Mouse (Mus musculus): ENCODE data around the gene Pigg. TPM values are rescaled to one million over a fixed set of nuclear protein-coding genes. Genes with fewer than 3 reads are reported as not detected.

Gene Pigg
- polyA plus RNA-seq, 2 experiments, result 1.1 to 2.6 TPM

DNA sequence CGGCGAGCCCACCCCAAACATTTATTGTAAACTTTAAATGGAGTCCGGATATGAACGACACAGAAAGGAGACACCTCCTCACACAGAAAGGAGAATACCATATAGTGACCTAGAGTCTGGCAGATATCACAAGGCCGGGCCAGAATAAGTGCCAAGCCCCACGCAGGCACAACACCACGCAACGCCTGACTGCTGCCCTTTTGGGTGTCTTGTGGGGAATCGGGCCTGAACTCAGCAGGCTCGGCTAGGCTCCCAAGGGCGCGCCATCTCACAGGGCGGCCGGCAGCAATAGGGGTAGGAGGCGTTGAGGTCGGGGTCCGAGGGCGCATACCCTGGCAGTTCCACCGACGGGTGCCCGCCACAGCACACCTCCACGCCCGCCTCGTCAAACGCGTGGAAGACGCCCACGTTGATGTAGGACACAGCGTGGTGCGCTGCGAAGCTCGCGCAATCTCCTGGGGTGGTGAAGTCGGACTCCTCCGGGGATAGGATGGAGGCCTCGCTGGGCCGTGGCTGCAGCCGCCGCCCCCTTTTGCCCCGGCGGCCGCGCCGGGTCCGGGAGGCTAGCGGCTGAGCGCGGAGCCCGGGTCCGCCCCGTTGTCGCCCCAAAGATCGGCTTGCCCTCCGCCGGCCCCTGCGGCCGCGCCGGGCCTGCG is 54.0 kb downstream of the Pigg start:
- WGBS (ENCODE audit: insufficient replicate concordance), result 5% methylated on average over 57 of the region's 60 CpGs
- H3K27me3 ChIP-seq (ENCODE audit: control insufficient read depth, insufficient read depth, low read length), result peaks cover 76% of the 10 kb centered on the region
- H3K27ac ChIP-seq, result no peak overlapping the region
- H3K4me1 ChIP-seq (replicated peaks; ENCODE audit: control insufficient read depth in 2 of 2, insufficient read depth in 2 of 2, low read length in 1 of 2), result no peaks in the 10 kb centered on the region
- H3K9me3 ChIP-seq (ENCODE audit: control insufficient read depth, low read length), result no peaks in the 10 kb centered on the region
- no peak for TF ChIP-seq EP300 (IDR thresholded peaks at IDR 0.05; ENCODE audit: low read depth)
- TF ChIP-seq CTCF (IDR thresholded peaks at IDR 0.05; ENCODE audit: low read depth), result no peak
- H3K36me3 ChIP-seq (replicated peaks; ENCODE audit: control insufficient read depth, insufficient read depth, low read depth), result no peaks in the 10 kb centered on the region
- DNase-seq (ENCODE audit: low read depth in 3 of 3, low spot score in 3 of 3) (no peak), ATAC-seq (ENCODE audit: insufficient read depth) (no peak)
- no peak overlapping the region for H3K9ac ChIP-seq (replicated peaks)
- peak overlapping the region; percentile 58 for H3K4me2 ChIP-seq (ENCODE audit: low read depth)
- H3K4me3 ChIP-seq (ENCODE audit: insufficient read depth in 1 of 2, low read depth in 2 of 2, low read length in 2 of 2), result peak overlapping the region; percentile 3 to 50; a peak in 3 of 4 replicates

DNA sequence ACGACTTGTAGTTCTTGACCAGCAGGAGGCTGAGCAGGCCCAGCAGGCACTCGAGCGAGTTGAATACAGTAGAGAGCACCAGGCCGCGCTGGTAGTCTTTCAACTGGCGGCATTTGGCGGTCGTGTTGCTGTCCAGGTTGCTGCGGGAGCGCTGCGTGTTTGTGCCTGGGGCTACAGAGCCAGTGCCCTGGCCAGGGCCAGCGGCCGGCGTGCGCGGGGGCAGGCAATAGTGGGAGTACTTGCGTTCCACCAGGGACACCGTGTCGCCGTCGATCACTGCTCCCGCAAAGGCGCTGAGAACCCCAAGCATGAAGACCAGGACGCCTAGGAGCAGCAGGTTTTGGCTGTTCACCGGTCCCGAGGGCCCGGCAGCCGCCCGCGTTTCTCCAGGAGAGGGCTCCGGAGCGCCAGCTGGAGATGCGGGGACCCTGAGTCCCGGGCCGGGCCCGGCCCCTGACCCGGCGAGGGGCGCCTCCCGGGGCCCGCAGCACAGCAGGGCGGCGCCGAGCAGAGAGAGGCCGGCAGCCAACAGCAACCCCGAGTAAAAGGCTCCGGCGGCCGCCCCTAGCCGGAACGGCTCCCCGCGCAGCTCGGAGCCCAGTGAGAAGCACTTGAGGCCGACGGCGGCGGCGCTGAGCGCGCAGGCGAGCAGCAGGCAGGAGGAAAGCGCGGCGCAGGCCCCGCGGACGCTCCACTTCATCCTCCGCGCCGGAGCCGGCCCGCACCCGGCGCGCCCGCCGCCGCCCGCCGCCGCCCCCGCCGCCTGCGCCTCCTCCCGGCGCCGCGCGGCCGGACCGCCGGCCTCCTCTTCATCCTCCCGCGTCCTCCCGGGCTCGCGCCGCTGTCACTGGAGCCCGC is 54.8 kb downstream of the Pigg start:
- ATAC-seq (ENCODE audit: insufficient read depth) (peak; percentile 21; the same call in 1 of the 2 replicates), DNase-seq (ENCODE audit: low read depth in 3 of 3, low spot score in 3 of 3) (no peak)
- Histone ChIP-seq H3K27me3 (ENCODE audit: control insufficient read depth, insufficient read depth, low read length) (peaks cover 84% of the 10 kb centered on the region), H3K4me1 (replicated peaks; ENCODE audit: control insufficient read depth in 2 of 2, insufficient read depth in 2 of 2, low read length in 1 of 2) (no peaks in the 10 kb centered on the region), H3K9ac (replicated peaks) (no peak overlapping the region), H3K4me3 (ENCODE audit: insufficient read depth in 1 of 2, low read depth in 2 of 2, low read length in 2 of 2) (peak overlapping the region; percentile 3 to 50), H3K9me3 (ENCODE audit: control insufficient read depth, low read length) (no peaks in the 10 kb centered on the region), H3K27ac (no peak overlapping the region), H3K4me2 (ENCODE audit: low read depth) (peak overlapping the region; percentile 58), H3K36me3 (replicated peaks; ENCODE audit: control insufficient read depth, insufficient read depth, low read depth) (no peaks in the 10 kb centered on the region)
- TF ChIP-seq CTCF (IDR thresholded peaks at IDR 0.05; ENCODE audit: low read depth), result no peak
- no peak for TF ChIP-seq EP300 (IDR thresholded peaks at IDR 0.05; ENCODE audit: low read depth)
- WGBS (ENCODE audit: insufficient replicate concordance), result under 1% methylated on average over 74 of the region's 100 CpGs

DNA sequence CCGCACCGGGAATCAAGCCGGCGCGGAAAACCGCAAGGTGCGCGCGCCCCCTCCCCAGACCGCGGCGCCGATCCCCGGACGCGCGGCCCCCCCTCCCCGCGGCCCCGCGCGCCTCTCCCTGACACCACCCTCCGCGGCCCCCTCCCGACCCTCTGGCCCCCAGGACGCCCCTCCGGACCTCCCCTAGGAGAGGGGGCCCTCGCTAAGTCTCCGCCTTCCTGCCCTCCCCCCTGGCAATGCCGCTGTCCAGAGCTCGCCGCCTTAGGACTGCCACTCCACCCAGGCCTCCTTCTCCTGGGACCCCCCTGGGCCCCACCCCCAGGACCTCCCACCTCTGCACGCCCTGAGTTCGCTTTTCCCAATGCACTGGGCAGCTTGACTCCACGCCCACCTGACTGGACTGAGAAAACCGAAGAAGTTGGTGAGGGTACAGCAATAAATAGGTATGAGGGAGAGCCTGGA is 55.5 kb downstream of the Pigg start, which contains the start of gene Gm42517:
Gene Gm42517, minus strand, starts transcription at position 52 of the 462 bp plus-strand sequence.
- TF ChIP-seq EP300 (IDR thresholded peaks at IDR 0.05; ENCODE audit: low read depth), result no peak
- TF ChIP-seq CTCF (IDR thresholded peaks at IDR 0.05; ENCODE audit: low read depth), result no peak
- WGBS (ENCODE audit: insufficient replicate concordance), result 2% methylated on average over 33 of the region's 36 CpGs
- no peak within 1 kb of the TSS for H3K9ac ChIP-seq (replicated peaks)
- DNase-seq (ENCODE audit: low read depth in 3 of 3, low spot score in 3 of 3) (no peak), ATAC-seq (ENCODE audit: insufficient read depth) (no peak)
- H3K4me2 ChIP-seq (ENCODE audit: low read depth), result peak within 1 kb of the TSS; percentile 58
- no peaks in the 10 kb centered on the region for H3K36me3 ChIP-seq (replicated peaks; ENCODE audit: control insufficient read depth, insufficient read depth, low read depth)
- H3K27me3 ChIP-seq (ENCODE audit: control insufficient read depth, insufficient read depth, low read length), result peaks cover 88% of the 10 kb centered on the region
- H3K4me1 ChIP-seq (replicated peaks; ENCODE audit: control insufficient read depth in 2 of 2, insufficient read depth in 2 of 2, low read length in 1 of 2), result no peaks in the 10 kb centered on the region
- H3K4me3 ChIP-seq (ENCODE audit: insufficient read depth in 1 of 2, low read depth in 2 of 2, low read length in 2 of 2), result peak within 1 kb of the TSS; percentile 3 to 50
- no peak within 1 kb of the TSS for H3K27ac ChIP-seq
- H3K9me3 ChIP-seq (ENCODE audit: control insufficient read depth, low read length), result no peaks in the 10 kb centered on the region

DNA sequence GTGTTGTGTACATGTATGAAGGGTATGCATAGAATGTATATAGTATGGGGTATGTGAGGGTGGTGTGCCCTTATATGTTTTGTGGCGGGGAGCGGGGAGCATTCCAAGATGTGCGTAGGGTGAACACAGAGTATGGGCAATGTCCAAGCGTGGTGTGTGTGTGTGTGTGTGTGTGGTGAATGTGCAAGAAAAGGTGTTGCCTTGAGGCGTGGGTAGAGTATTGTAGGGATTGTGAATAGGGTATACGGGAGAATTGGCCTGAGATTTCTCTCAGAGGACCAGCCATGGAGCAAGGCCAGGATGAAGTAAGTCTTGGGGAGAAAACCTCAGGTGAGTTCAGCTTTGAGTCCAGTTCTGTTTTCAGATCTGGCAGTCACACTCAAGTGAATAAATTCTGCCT is 56.0 kb downstream of the Pigg start:
- DNase-seq (ENCODE audit: low read depth in 3 of 3, low spot score in 3 of 3), result no peak
- Histone ChIP-seq H3K27ac (no peak overlapping the region), H3K36me3 (replicated peaks; ENCODE audit: control insufficient read depth, insufficient read depth, low read depth) (no peaks in the 10 kb centered on the region), H3K4me2 (ENCODE audit: low read depth) (peak overlapping the region; percentile 44), H3K4me3 (ENCODE audit: insufficient read depth in 1 of 2, low read depth in 2 of 2, low read length in 2 of 2) (no peak overlapping the region; a peak in 1 of 4 replicates), H3K9ac (replicated peaks) (no peak overlapping the region), H3K27me3 (ENCODE audit: control insufficient read depth, insufficient read depth, low read length) (peaks cover 88% of the 10 kb centered on the region), H3K9me3 (ENCODE audit: control insufficient read depth, low read length) (no peaks in the 10 kb centered on the region), H3K4me1 (replicated peaks; ENCODE audit: control insufficient read depth in 2 of 2, insufficient read depth in 2 of 2, low read length in 1 of 2) (no peaks in the 10 kb centered on the region)
- WGBS (ENCODE audit: insufficient replicate concordance), result 7% methylated on average over 6 of the region's 6 CpGs
- TF ChIP-seq CTCF (IDR thresholded peaks at IDR 0.05; ENCODE audit: low read depth), result no peak
- no peak for TF ChIP-seq EP300 (IDR thresholded peaks at IDR 0.05; ENCODE audit: low read depth)
- ATAC-seq (ENCODE audit: insufficient read depth), result no peak
